Mouse (Mus musculus): ENCODE results near the gene Epb41l4b. TPM values are rescaled to one million over a fixed set of nuclear protein-coding genes. Genes with fewer than 3 reads are reported as not detected.

Gene Epb41l4b
- total RNA-seq, 2 experiments from 2014 or later = 2.1 to 2.4 TPM

DNA sequence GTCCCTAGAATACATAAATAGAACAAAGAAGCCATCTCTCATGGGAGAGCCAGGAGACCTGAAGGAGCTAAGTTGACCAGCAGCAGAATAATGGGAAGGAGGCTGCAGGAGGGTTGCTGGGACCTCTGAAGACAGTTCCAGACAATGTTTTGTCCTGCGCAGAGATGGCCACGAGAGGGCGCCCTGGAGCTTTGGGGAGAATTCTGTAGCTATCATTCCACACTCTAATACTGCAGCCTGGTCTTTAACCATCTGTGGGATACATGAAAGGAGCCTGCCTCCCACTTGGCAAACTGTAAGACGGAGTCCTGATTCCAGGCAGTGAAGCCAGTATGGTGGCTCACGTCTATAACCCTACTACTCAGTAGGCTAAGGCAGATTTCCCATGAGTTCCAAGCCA lies 126.0 kb downstream of the Epb41l4b start:
- peak; percentile 64 to 77 for DNase-seq (ENCODE audit: low spot score in 2 of 2)

DNA sequence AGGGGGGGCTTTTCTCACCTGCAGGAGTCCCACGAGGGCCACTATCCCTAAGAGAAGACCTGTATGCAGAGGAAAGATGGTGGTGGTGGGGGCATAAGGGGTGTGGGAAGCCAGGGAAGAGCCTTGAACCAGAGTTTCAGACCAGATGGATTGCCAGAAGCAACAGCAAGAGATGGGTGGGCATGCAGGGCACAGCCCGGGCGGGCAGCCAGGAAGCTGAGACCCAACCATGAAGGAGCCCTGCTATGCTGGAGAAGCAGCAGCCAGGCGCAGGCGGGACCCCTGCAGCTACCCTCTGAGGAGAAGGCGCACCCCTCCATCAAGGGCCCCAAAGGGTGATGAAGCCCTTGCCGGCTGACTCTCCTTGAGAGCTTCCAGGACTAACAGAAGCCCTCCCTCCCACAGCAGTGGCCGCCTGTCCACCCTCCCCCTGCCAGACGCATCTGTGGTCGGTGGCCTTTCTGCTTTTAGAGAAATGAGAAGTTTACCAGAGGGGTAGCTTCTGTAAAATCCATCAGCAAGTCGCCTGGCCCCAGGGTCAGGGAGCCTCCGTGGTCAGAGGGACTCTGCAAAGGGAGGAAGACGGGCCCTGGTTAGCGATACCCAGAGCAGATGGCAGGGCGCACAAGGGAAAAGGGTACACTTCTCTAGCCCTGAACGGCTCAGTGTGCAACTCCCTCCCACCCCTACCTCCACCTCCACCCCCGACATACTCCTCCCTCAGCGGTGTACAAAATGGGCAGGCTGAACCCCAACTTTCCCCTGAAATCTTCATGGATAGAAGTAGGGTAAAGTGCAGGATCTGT lies 126.7 kb downstream of the Epb41l4b start:
- DNase-seq (ENCODE audit: low spot score in 2 of 2) = no peak

DNA sequence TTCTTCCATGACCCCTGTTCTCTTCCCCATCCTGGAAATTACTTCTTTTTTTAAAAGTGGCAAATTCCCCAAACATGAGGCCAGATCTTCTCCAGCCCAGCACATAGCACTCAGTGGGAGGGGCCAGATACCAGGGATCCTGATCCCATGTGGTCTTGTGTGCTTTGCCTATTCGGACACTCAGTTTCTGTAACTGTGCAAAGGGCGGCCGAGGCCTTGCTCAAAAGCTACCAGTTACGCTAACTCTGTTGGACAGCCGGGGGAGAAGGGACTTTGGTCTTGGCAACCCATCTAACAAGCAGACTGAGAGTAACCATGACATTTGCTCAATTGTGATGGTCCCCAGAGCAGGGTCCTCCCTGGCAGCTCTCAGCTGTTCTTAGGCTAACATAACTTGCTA lies 128.2 kb downstream of the Epb41l4b start:
- no peak for DNase-seq (ENCODE audit: low spot score in 2 of 2)

DNA sequence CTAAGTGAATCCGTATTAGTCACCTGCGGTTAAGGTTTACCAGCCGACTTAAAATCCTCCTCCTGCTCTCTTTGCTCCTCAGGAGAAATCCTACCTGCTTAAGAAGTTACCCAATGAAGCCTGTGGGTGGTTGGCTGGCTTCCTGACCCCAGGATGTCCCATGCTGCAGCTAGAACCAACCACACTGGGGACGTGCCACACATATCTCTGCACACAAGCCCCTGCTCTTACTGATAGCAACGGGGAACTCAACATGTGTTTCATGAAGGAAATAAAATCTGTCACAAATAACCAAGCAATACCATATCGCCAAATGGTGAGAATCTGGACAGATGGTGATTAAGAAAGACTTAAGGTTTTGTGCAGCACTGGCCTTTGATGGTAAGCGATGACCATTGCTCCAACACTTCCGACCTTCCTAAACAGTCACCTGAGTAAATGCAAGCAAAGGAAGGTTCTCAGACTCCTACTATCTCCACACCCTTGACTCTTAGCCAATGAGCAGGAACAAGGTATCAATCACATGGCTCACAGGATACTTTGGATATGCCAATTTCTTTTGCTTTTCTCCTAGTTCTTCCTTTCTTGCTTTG lies 131.7 kb downstream of the Epb41l4b start:
- DNase-seq (ENCODE audit: low spot score in 2 of 2) = no peak

- DNase-seq (ENCODE audit: low spot score in 2 of 2) = no peak
Observed at GRCm38 (mm10) chr4:57010919-57011318, 132.3 kb downstream of the Epb41l4b start.

GRCm38 (mm10) chr4:57010425-57010824 lies 132.8 kb downstream of the Epb41l4b start:
- no peak for DNase-seq (ENCODE audit: low spot score in 2 of 2)

DNA sequence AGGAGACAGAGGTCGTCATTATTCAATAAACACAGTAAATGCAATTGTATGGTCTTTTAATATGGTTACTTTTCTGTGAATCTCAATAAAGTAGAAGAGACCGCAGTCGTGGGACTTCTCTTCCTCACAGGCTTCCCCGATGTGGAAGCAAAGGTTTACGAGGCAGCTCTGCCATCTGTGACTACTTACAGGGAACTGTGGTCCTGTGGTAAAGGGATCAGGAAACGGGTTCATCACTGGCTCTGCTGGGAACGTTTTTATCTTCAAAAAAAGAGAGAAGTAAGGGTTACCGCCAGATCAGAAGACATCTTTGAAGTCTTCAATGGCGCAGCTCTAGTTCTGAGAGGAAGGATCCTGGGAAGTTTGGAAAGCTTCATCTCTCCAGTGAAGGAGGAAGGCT lies 135.5 kb downstream of the Epb41l4b start:
- no peak for DNase-seq (ENCODE audit: low spot score in 2 of 2)

DNA sequence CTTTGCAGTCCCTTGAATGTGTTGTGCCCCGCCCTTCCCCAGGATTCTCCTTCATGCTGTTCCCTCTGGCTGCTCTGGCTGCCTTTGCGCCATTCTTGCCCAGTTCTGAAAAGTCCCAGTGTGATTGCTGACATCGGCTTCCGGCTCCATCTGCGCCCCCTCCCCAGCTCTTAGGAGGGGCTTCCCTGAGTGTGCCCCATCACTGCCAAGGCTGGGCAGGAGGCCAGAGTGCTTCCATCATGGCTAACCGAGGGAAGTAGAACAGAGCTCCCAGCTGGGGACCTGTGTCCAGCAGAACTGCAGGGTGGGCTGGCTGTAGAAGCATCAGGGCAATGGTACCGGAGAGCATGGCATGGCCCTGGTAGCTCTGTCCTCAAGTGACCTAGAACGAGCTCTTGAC lies 138.2 kb downstream of the Epb41l4b start:
- DNase-seq (ENCODE audit: low spot score in 2 of 2) = no peak

- DNase-seq (ENCODE audit: low spot score in 2 of 2) = no peak
Observed at GRCm38 (mm10) chr4:57003886-57004285, 139.4 kb downstream of the Epb41l4b start.

- DNase-seq (ENCODE audit: low spot score in 2 of 2) = no peak
Observed at GRCm38 (mm10) chr4:57002751-57003150, 140.5 kb downstream of the Epb41l4b start.

- no peak for DNase-seq (ENCODE audit: low spot score in 2 of 2)
Observed at GRCm38 (mm10) chr4:57001437-57001836, 141.8 kb downstream of the Epb41l4b start.

- DNase-seq (ENCODE audit: low spot score in 2 of 2) = no peak
Observed at GRCm38 (mm10) chr4:56993331-56993730, 149.9 kb downstream of the Epb41l4b start.

DNA sequence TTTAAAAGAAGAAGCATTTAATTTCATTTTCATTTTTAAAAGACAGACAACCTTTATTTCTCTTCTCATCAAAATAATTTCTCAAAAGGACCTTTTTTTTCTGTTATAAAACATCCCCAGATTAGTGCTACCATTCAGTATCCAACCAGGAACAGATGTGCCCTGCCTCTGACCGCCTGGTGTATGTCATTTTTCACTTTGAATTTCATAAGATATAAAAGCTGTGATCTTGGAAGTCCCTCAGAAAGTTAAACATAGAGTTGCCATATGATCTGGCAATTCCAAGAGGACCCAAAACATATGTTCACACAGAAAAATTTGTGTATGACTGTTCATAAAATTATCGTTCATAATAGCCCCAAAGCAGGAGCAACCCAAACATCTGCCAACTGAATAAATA lies 151.3 kb downstream of the Epb41l4b start:
- no peak for DNase-seq (ENCODE audit: low spot score in 2 of 2)

DNA sequence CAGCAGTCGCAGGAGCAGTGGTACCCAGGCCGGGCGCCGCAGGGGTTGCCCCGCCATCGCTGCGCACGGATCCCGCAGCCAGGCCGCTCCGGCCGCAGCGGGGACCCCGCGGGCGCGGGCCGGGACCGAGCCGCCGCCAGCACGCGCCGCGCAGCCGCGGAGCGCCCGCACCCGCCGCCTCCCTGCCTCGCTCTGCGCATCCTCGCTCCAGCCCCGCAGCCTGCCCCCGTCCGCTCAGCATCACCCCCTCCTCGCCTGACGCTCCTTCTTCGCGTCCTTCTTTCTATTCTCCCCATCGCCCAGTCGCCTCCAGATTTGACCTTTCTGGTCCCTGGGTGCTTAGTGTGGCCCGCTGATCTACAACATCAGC lies 153.0 kb downstream of the Epb41l4b start, which contains the start of gene Frrs1l:
Frrs1l (minus strand) TSS at position 177 of the 370 bp plus-strand sequence.
- DNase-seq (ENCODE audit: low spot score in 2 of 2) = peak in 1 of 2 experiments; percentile 6

DNA sequence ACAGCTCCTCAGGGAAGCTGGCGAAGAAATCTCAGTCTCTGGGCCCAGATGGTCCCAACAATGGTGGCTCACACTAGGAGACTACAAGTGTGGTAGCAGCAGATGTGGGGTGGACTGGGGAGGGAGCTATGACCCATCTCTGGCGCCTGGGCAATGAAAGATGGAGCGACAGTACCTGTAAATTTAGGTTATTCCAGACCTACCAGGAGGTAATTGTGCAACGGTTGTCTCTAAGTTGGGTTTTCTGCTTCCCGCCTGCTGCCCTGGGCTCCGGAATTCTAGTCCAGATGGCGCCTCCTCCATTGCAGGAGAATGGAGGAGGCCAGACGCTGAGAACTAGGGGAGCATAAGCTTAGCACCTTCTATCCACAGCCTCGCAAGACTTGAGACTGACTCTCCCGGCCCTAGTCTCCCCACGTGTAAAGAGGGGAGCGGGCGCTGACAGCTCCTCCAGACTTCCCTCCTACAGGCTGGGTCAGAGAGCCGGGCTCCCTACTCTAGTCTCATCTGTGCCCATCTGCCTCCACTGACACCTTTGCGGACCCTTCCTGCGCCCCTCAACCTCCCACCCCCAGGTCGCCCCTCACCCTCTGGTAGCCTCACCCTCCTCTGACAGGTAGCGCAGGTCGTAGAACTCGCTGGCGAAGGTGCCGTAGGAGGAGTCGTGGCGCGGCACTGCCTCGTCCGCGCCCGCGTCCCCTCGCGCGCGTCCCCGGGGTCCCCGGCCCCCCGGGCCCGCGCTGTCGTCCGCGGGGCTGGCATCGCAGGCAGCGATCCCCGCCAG lies 153.6 kb downstream of the Epb41l4b start:
- no peak for DNase-seq (ENCODE audit: low spot score in 2 of 2)

GRCm38 (mm10) chr4:56965586-56966179 lies 177.6 kb downstream of the Epb41l4b start:
- no peak for DNase-seq (ENCODE audit: low spot score in 2 of 2)

- no peak for DNase-seq (ENCODE audit: low spot score in 2 of 2)
Observed at GRCm38 (mm10) chr4:56963687-56964086, 179.6 kb downstream of the Epb41l4b start.

DNA sequence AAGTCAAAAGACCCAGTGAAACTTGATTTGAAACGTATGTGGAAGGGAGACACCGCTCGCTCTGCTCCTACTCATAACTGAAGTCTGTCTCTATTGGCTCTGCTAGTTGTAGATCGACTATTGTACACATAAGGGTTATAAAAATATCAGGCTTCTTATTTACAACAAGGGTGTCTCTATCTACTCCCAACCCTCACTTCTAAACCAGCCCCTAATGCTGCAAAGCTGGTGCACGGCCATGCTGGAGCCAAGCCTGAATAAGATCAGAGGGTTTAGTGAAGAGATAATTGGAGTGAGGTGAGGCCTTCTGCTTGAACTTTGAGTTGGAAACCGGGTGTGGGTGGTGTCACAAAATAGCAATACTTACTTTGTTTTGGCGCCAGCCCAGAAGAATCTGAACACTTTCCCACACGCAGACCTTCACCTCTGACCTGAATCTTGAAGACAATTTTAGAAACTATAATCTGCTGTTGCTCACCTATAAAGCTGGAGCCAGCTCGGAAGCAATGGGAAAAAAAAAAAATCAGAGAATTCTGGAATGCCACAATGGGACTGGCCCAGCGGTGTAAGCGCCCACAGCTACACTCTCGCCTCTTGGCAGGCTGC lies 181.8 kb downstream of the Epb41l4b start:
- DNase-seq (ENCODE audit: low spot score in 2 of 2) = no peak

DNA sequence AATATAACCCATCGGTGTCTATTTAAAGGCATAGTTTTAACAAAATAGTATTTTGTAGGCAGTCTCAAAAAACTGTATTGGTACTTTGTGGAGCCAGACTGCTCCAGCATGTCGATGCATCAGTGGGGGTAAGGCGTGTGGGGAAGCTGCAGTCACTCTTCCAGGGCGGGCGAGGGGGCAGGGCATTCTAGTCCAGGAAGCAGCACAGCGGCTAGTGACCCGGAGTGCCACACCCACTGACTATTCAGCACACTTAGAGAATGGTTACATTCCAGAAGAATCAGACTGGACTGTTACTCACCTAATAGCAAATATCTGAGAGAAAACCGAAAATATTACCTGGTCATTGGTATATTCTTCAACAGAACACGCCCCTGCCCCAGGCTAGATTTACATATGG lies 185.7 kb downstream of the Epb41l4b start:
- no peak for DNase-seq (ENCODE audit: low spot score in 2 of 2)

DNA sequence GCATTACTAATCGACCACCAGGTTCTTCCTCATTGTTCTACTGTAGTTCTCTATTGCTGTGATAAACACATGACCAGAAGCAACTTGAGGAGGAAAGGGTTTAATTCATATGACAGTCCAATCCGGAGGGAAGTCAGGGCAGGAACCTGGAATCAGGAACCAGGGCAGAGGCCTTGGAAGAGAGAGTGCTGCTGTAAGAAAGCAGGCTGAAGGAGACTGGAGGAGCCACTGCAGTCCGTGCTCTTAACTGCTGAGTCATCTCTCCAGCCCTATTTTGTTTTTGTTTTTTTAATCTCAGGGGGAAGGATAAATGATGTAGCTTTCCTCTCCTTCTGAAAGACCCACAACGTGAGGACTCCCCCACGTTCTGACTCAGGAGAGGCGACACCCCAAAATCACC lies 190.0 kb downstream of the Epb41l4b start:
- DNase-seq (ENCODE audit: low spot score in 2 of 2) = no peak

DNA sequence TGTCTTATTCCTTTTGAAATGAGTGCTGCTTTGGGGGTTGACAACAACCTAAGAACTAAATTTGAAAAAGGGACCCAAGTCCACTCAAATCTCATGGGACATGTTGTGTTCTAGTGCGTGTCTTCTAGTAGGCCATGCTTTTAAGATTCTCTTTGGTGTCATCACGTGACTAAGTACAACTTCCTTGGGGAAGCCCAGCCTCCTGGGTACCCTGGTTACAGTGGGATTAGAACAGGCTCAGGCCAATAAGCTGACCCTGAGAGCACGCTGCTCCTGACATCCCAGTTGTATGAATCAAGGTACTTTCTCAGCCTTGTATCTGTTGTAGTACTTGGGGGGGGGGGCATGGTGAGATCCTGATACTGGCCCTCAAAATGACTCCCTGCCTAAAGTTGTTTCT lies 191.5 kb downstream of the Epb41l4b start:
- DNase-seq (ENCODE audit: low spot score in 2 of 2) = no peak

Data from adrenal gland, adult 18-20 months (tissue).